Mouse (Mus musculus): ENCODE results near the gene Gm17324.
"Not testable (repeated sequence)": the region's sequence is repeated elsewhere in the genome, so short reads cannot be mapped to it uniquely, and the experiment has no call there.

Gm17324 gene

DNA sequence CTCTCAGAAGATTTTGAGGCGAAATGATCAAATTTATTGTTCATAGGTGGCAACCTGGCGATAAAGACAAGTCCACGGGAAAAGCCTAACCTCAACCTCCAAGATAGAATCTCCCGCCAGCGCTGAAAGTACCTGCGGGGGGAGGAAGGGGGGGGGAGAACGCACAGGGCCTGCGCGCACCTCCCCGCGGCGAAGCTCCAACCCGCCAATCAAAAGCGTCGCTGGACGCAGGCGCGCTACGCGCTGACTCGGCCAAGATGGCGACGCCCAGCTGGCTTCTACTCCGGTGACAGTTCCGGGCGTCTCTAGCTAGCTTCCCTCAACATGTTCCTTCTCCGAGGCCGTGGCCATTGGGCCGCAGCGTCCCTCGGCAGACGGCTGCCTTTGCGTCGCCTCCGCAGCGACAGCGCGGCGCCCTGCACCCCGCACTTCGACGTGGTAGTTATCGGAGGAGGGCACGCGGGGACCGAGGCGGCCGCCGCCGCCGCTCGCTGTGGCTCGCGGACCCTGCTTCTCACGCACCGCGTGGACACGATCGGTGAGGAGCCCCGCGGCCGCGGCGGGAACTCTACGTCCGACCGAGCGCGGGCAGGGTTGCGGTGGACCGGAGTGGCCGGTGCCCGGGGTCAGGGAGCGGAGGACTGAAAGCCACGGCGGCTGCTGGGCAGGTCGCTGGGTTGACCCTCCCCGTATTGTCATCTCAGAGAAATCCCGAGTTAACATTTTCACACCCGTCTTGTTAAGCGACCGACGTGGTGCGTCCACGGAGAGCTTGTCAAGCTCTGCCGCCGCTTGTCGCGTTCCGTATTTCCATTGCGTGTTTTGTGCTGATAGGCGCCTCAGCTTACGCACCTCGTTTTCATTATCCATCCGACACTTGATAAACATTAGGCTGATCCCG lies at the start of gene Gm17324, which contains the start of gene Mto1:
TSS of gene Gm17324 (minus strand) at position 814 of the 901 bp plus-strand sequence.
TSS of gene Mto1 (plus strand) at position 236 of the 901 bp plus-strand sequence.
- DNase-seq (ENCODE audit: low spot score): peak; percentile 73

DNA sequence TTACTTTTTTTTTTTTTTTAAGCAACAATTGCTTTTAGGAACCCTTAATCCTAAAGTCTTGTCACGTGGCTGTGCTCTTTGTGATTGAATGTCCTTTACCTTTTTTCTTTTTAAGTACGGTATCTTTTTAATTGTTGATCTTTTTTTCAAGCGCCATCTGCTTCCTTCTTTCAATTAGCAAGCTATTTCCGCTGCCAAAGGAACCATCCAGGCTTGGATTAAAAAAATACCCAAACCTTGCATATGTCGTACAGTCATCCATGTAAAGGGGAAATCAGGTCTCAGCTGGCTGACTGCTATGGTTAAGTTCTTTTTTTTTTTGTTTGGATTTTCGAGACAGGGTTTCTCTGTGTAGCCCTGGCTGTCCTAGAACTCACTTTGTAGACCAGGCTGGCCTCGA lies 44.6 kb upstream of the Gm17324 start:
- no peak for DNase-seq (ENCODE audit: low spot score)

DNA sequence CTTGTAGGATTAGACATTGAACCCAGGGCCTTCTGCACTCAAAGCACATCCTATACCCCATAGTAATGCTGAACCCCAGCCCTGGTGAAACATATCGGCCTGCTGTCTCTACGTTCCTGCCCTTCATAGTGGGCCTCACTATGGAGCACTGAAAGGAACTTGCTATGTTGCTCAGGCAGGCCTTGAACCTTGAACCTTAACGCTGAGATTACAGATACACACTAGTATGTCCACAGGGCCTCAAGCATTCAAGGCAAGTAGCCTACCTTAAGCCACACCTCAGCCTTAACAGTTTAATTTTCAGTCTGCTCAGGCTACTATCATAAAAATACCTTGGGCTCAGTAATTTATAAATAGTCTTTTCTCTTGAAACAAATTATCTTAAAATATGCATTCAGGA lies 43.7 kb upstream of the Gm17324 start:
- no peak for DNase-seq (ENCODE audit: low spot score)

DNA sequence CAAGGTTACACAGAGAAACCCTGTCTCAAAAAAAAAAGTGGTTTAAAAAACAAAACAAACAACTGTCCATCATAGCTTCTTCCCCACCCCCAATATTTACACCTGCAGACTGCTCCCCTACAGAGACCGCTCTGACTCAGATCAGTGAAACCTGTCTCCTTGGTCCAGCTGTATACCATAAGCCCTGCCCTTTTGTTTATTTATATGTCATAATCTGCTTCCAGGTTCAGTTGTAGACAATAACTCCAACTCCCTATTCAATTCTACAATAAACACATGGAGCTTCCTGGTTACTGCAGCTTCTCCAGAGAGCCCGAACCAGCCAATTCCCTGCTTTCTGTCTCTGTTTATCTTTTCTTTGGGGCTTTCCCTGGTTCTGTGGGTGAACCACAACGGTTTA lies 42.6 kb upstream of the Gm17324 start:
- no peak for DNase-seq (ENCODE audit: low spot score)

DNA sequence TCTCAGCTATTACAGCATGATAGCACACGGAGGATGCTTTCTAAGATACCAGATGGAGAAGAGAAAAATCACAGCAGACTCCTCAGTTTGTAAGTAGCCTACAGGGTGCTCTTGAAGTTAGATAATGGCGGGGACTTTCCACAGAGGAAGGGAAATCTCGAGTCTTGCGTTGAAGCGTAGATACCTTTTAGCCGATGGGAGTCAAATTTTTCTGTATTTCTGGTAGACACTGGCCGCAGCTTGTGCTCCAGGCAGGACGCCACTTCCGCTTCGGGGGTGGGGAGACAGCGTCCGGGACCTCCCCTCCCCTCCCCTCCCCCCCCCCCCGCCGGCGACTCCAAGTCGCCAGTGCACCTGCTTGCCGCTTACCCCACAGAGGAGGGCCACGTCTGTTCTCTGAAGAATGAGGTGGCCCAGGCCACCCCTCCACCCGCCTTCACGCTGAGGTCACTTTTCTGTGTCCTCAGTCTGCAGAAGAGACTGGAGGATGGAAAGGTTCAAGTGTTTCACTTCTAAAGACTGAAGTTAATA lies 40.4 kb upstream of the Gm17324 start, which contains the start of gene Eef1a1:
TSS of gene Eef1a1 (minus strand) at position 262 of the 531 bp plus-strand sequence.
- DNase-seq (ENCODE audit: low spot score): no peak

DNA sequence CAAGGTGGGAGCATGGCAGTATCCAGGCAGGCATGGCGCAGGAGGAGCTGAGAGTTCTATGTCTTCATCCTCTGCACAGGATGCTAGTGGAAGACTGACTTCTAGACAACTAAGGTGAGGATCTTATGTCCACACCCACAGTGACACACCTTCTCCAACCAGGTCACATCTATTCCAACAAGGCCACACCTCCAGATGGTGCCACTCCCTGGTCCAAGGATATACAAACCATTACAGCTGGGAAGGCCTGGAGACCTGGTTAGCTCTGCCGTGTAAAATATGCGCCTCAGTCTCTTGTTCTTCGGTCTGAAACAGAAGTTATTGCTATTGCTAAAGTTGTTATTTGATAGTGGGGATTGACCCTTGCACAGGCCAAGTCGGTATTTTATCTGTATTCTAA lies 39.4 kb upstream of the Gm17324 start:
- not testable (repeated sequence) for DNase-seq (ENCODE audit: low spot score)

DNA sequence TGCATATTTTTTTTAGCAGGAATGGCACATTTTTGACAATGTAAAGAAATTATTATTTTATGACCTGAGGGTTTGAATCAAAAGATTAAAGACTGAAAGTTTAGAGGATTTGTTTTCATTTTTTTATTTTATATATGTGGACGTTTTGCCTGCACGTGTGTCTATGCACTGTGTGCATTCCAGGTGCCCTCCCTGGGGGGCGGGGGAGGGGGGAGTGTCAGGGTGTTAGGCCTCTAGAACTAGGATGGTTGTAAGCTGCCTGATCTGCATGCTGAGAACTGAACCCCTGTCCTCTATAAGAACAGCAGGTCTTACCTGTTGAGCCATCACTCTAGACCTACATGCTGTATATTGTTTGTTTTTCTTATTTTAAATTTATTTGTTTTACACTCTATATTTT lies 36.1 kb upstream of the Gm17324 start:
- DNase-seq (ENCODE audit: low spot score): no peak

DNA sequence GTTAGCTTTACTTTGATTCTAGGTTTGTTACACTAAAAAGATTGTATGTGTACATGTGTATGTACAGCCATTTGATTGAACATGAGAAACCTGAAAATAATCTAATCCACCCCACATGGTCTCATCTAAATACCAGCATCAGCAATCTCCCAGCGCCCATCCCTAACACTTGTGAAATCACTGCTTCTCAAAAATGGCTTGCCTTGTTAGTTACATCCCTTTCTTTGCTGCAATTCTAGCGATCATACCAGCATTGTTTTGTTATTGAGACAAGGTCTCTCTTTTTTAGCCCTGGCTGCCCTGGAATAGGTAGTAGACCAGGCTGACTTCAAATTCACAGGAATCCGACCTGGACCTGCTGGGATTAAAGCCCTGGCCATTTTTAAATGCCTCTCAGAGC lies 33.8 kb upstream of the Gm17324 start:
- no peak for DNase-seq (ENCODE audit: low spot score)

DNA sequence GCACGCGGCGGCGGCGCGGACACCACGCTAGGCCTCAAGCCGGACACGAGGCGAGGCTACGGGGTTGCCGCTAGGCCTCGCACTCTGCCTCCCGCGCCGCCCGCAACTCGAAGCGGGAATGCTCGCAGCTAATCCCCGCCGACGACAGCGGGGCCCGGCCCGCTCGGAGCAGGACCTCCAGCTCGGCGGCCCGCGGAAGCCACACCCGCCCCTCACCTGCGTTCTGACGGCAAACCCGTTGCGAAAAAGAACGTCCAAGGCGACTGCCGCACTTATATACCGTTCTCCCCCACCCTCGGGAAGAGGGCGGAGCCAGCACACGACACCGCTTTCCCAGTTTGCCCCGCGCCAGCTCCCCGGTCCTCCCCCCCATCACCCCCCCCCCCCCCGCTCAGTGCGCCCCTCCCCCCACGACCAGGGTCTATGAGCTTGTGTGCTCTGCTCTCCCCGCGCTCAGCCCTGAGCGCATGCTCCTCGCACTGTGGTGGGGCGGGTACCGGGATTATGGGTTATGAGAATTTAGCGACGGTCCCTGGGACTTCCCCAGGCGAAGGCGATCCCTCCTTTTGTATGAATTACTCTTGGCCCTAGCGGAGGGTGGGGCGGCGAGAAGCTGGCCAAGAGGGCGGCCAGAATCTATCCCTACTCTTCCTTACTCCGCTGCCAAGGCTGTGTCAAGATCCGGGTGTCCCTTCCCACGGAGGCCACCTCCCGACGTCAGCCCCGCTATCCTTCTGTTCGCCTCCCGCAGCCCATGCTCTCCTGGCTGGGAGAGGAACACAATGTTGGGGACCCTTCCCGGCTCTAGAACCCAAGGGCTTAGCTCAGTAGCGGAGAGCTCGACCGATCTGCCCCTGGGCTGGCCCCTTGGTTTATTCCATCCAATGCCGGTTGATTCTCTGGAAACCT lies 33.1 kb upstream of the Gm17324 start:
- peak; percentile 91 for DNase-seq (ENCODE audit: low spot score)

DNA sequence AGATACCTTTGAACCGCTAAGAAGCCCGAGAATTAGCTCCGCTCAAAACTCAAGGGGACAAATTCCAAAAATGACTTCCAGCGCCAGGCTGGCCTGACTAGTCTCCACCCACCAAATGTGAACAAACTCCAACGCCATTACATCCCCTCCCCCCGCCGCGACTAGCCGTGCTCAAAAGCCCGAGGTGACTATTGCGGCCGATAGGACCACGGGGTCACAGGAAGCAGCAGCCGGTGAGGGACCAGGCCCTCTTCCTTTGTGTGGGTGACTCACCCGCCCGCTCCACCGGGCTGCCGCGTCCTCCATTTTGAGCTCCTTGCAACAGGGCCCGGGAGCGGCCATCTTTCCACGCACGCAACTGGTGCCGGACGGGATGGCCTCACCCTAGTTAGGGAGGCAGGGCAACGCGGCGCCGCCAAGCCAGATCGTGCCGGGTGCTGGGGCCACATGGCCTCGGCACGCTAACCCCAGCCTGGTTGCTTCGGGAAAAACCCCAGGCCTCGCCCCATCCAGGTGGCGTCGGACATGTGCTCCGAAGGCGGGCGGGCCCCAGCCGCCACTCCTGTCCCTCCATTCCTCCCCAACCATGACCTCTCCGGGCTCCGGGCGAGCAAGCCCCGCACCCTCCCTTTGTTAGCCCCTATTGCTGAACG lies 32.2 kb upstream of the Gm17324 start:
- DNase-seq (ENCODE audit: low spot score): peak; percentile 40

DNA sequence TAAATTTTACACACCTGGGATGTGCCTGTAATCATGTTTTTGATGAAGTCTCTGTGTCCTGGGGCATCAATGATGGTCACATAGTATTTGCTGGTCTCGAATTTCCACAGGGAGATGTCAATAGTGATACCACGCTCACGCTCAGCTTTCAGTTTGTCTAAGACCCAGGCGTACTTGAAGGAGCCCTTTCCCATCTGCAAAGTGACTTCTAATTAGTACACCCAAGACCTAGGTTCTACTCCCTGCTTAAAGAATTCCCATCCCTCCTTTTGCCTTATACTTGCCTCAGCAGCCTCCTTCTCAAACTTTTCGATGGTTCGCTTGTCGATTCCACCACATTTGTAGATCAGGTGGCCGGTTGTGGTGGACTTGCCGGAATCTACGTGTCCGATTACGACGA lies 31.6 kb upstream of the Gm17324 start:
- DNase-seq (ENCODE audit: low spot score): not testable (repeated sequence)

DNA sequence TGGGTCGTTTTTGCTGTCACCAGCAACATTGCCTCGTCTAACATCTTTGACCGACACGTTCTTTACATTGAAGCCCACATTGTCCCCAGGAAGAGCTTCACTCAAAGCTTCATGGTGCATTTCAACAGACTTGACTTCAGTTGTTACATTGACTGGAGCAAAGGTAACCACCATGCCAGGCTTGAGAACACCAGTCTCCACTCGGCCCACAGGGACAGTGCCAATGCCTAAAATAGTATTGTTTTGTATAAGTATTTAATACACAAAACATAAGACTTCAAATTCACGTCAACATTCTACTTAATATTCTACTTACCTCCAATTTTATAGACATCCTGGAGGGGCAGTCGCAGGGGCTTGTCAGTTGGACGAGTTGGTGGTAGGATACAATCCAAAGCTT lies 30.7 kb upstream of the Gm17324 start:
- DNase-seq (ENCODE audit: low spot score): not testable (repeated sequence)

DNA sequence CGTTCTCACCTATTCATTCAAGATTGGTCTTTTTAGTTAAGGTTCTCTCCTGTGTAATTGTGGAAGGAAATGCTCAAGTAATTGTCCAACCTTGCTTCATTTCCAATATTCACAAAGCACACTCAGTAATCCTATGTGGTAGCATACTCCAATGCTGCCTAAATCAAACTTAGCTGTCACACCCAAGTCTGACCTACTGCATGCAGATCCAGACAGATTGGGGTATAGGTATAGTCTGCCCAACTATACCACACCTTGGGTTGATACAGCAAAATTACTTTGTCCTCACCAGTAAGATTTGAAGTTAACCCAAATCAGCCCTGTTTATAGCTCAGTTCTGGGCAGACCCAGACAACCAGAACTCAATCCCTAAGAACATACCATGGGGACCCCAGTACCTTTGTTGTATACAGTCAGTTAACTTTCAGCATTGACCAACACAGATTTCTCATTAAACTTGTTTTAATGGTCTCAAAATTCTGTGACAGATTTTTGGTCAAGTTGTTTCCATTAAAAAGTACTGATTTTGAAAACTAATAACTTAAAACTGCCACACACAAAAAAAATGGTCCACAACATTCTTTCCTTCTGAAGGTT lies 29.5 kb upstream of the Gm17324 start:
- not testable (repeated sequence) for DNase-seq (ENCODE audit: low spot score)

DNA sequence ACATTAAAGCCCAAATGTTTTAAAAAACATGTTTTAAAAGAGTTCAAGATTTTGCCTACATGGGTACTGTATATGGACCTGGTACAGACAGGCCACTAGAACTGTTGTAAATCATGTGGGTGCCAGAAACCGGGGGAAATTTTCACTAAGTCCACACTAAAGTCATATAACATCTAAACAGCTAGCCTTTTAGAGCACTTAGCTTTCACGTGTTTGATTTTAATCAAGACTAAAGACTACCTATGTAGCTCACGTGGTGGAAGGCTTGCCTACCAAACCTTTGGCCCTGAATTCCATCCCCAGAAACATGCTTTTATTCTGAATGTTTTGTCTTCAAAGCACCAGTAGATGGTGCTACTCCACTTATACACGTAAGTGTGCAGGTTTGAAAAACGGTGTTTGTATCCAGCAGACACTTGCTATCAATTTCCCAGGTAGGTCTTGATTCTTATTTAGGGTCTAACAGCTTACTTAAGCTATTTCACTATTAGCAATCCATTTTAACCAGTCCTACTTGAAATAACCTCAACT lies 28.5 kb upstream of the Gm17324 start:
- DNase-seq (ENCODE audit: low spot score): no peak

DNA sequence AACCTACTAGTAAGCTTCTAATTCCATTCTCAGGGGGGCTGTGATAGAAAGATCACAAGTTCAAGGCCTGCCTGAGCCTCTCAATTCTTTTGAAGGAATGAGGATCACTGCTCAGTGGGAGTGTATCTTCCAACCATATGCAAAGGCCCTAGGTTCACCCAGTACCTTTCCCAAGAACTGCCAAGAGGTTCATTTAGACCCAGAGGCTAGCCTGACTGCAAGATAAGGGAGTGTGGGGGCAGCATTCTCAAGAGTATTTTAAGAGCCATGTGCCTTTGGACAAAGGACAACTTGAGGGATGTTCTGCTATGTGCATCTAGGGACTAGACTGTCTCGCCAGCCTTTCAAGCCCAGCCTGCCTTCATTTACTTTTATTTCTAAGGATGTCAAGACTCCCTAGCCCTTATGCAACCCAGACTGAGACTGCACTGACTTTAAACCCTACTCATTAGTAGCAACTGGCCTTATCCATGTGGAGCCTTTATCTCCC lies 28.0 kb upstream of the Gm17324 start:
- no peak for DNase-seq (ENCODE audit: low spot score)

DNA sequence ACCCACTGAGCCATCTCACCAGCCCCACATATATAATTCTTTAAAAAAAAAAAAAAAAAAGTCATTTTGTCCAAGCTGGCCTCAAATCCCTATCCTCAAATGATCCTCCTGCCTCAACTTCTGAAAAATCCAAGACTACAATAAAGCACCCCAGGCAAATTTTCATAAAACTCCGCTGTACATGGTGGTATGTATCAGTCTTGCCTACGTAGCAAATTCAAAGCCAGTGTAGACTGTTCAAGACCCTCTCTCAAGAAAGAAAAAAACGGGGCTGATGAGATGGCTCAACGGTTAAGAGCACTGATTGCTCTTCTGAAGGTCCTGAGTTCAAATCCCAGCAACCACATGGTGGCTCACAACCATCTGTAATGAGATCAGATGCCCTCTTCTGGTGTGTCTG lies 27.3 kb upstream of the Gm17324 start:
- DNase-seq (ENCODE audit: low spot score): no peak

DNA sequence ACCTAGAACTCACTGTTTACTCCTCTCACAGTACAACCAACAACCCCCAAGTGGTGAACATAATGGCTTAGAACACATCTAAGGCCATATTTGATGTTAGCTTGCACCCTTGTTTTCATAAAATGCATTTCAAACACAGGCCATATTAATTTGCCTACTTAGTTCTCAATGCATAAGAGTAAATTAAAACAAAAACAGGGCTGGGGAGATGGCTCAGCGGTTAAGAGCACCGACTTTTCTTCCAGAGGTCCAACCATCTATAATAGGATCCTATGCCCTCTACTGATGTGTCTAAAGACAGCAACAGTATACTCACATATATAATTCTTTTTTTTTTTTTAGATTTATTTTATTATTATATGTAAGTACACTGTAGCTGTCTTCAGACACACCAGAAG lies 26.8 kb upstream of the Gm17324 start:
- no peak for DNase-seq (ENCODE audit: low spot score)

DNA sequence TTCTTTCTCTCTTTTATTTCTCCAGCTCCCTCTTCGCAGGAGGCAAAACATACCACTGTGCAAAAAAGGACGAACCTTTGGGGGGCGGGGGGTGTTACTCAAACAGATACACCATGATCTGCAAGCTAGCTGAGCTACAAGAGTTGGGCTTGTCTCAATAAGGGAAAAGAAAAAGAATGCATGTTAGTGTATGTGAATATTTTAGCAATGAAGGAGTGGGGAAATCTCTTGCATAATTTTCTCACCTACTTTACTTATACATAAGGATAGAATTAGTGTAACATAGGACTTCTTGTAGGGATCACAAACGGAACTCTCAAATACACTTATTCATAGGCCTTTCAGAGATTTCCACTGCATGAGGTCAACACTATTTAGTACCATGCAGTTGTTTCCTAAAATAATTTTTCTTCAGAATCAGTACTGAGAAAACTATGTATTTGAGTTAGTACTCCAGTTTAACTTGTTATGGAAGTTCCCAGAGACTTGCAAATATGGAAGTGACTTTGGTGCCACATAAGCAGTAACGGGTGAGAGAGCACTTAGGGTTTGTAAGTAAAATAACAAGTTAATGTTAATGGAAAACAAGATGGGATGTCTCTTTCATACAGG lies 26.3 kb upstream of the Gm17324 start:
- DNase-seq (ENCODE audit: low spot score): no peak

DNA sequence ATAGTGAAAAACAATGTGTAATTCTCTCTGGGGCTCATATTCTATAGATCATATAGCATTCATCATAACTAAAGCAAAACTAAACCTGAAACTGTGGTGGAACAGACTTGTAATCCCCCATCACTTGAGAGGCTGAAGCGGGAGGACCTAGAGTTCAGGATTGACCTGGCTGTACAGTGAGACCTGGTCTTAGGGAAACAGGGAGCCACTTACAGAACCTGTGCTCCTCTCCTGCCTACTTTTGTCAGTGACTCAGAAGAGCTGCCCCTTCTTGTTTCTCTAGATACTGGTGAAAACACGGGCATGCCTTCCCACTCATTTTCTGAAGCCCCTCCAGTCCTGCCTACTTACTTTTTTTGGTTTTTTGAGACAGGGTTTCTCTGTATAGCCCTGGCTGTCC lies 25.7 kb upstream of the Gm17324 start:
- no peak for DNase-seq (ENCODE audit: low spot score)

DNA sequence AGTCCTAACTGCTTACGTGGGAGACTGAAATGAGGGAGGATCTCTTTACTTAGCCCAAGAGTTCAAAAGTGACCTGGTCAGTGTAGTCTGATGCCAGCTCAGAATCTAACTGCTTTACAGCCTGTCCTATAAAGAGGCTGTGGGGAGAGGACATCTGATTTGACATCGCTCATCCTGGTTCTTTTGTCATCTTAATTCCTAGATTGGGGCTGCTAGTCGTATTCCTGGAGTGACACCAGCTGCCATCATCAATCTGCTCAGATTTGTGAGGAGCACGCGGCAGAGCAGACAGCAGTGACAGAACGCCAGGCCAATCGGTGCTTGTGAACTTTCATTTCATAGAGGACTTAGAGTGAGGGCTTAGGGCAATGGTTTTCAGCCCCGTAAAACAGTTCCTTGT lies 25.0 kb upstream of the Gm17324 start:
- DNase-seq (ENCODE audit: low spot score): no peak

DNA sequence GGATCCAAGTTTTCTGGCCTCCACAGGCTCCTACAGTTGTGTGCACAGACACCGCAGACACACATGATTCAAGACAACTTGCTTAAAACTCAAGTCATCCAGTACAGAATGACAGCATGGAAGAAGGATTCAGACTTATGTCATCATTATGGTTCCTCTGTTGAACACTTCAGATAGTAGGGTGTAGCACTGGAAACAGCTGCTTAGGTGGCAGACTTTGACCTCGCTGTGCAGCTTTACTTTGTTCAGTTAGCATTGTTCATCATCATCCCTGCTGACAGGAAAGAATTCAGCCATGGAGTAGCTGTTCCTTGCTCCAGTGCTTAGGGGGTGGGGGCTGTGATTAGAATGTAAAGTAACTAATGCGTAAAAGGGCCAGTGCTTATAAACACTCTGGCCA lies 17.1 kb upstream of the Gm17324 start:
- no peak for DNase-seq (ENCODE audit: low spot score)
